Comparison of ENCODE assay signal across 12 mouse cellular contexts in genomic region chrX:68950730-68951129, GRCm38 (mm10). TPM values are rescaled to one million over a fixed set of nuclear protein-coding genes. Genes with fewer than 3 reads are reported as not detected.
A peak's percentile ranks its signal among the peaks of the same experiment; 100 is the strongest.
DNase-seq lines count a peak whose midpoint lies in the region; ATAC-seq lines count a peak whose summit lies in the region.
"Had no signal": no experiment of that assay in that cellular context is flagged by ENCODE, and none has a peak within 500 bp of the region (broad histone marks: within the 10 kb centered on the region; RNA-seq: fewer than 3 reads in every experiment).

No protein-coding gene starts in this region.

- no peaks in the 10 kb centered on the region for H3K4me1 ChIP-seq in midbrain, embryonic 14.5 days (ENCODE audit: control insufficient read depth, insufficient read depth, low read length)

- H3K4me3 ChIP-seq in midbrain, embryonic 14.5 days (replicated peaks; ENCODE audit: low read depth, low read length), result no peak overlapping the region

- no peaks in the 10 kb centered on the region for H3K27me3 ChIP-seq in midbrain, embryonic 14.5 days (ENCODE audit: control insufficient read depth, insufficient read depth, low read length)

- H3K36me3 ChIP-seq in midbrain, embryonic 14.5 days (ENCODE audit: control insufficient read depth, insufficient read depth, low read length), result no peaks in the 10 kb centered on the region

- WGBS in midbrain, embryonic 14.5 days, result 3% methylated on average over 1 of the region's 1 CpGs

- H3K9ac ChIP-seq in midbrain, embryonic 14.5 days (replicated peaks; ENCODE audit: low read length), result no peak overlapping the region

- no peak overlapping the region for H3K4me2 ChIP-seq in midbrain, embryonic 14.5 days (ENCODE audit: low read length)

- peak; percentile 9 for DNase-seq in kidney, adult 9 months
- no peak for DNase-seq in kidney, adult 8-10 months
- peak; percentile 2 for DNase-seq in ES-CJ7 (ENCODE audit: low read depth, low spot score)
- DNase-seq in brain, embryonic 18.5 days (ENCODE audit: low read depth, low spot score), result peak; percentile 16
- DNase-seq in midbrain, embryonic 14.5 days, result peak; percentile 75
- no peak for DNase-seq in left cerebral cortex, adult 18-20 months (ENCODE audit: low spot score in 2 of 2)
- DNase-seq: cerebellum, postnatal 25 days had no signal

- no peaks in the 10 kb centered on the region for H3K9me3 ChIP-seq in midbrain, embryonic 14.5 days (ENCODE audit: control insufficient read depth, low read length)

- no peak overlapping the region for H3K27ac ChIP-seq in midbrain, embryonic 14.5 days (replicated peaks; ENCODE audit: low read depth, low read length)

- ATAC-seq in midbrain, embryonic 14.5 days (ENCODE audit: low FRiP score, low TSS enrichment), result no peak; the same call in 1 of the 2 replicates
- ATAC-seq in monocyte, adult 5-6 weeks (replicated peaks; ENCODE audit: insufficient number of reproducible peaks, low FRiP score, low TSS enrichment, poor library complexity, severe bottlenecking), result no peak

RNA-seq across cellular contexts. Expression of gene Gm6812, which starts 57.9 kb away (rescaled TPM):
- polyA plus RNA-seq in midbrain, embryonic 14.5 days (2014; fragmentation: Nextera tagmentation; extraction: Ambion mirVana), result not detected in 2 replicates
- not detected in 3 replicates for total RNA-seq in monocyte, adult 5-6 weeks (2017)
- total RNA-seq in left cerebral cortex, adult 18-20 months (2021), result not detected
- total RNA-seq: heart, adult 8-10 months; layer of hippocampus, adult 18-20 months; megakaryocyte, adult 5-6 weeks had no signal
- polyA plus RNA-seq: spleen, adult 2 months had no signal

Comparison
In these comparisons a context has a peak if more than half of its experiments do, and no peak if none do; other contexts are left out.
1. DNase-seq: peak in kidney, adult 9 months (single experiment), ES-CJ7 (single experiment), brain, embryonic 18.5 days (single experiment) and midbrain, embryonic 14.5 days (single experiment); none in kidney, adult 8-10 months (0 of 2) and left cerebral cortex, adult 18-20 months (0 of 2).